Mouse (Mus musculus) thymus, postnatal 14 days (tissue): ENCODE measurements around the gene Mmgt2.

Source experiments
- DNase-seq: peaks from one replicate; pipeline ENCODE4 v3.0.0; 2021

Mmgt2 gene

GRCm38 (mm10) chr11:62710657-62711056 lies 62.2 kb downstream of the Mmgt2 start:
- no peak for DNase-seq
